Mouse (Mus musculus) forebrain, embryonic 16.5 days (tissue): Measurements from ENCODE around the gene Hist1h1t. TPM values are rescaled to one million over a fixed set of nuclear protein-coding genes. Genes with fewer than 3 reads are reported as not detected.
A peak's percentile ranks its signal among the peaks of the same experiment; 100 is the strongest.
"Not testable (repeated sequence)": the region's sequence is repeated elsewhere in the genome, so short reads cannot be mapped to it uniquely, and the experiment has no call there.

ENCODE experiments used
- ATAC-seq: fragments of 200-750 bp; cut with Nextera tagmentation; 2 replicates; pipeline ENCODE4 v1.8.0; 2017; ENCODE audit warnings: mild to moderate bottlenecking, moderate library complexity
- H3K27ac ChIP-seq: fragments of 300-500 bp; sonication (generic); 2 replicates; pipeline ENCODE4 v1.5.1; 2014; ENCODE audit warnings: low read length, control low read depth
- H3K27me3 ChIP-seq: fragments of 300-500 bp; sonication (generic); replicated peaks from 2 replicates; pipeline ENCODE4 v1.6.1; 2014; ENCODE audit warnings: low read length; ENCODE audit not compliant: control insufficient read depth, insufficient read depth
- H3K36me3 ChIP-seq: fragments of 300-500 bp; sonication (generic); 2 replicates; pipeline ENCODE4 v1.6.1; 2014; ENCODE audit not compliant: control insufficient read depth, insufficient read depth
- H3K4me1 ChIP-seq: fragments of 300-500 bp; sonication (generic); replicated peaks from 2 replicates; pipeline ENCODE4 v1.6.1; 2014; ENCODE audit warnings: low read length; ENCODE audit not compliant: control insufficient read depth, insufficient read depth
- H3K4me2 ChIP-seq: fragments of 300-500 bp; sonication (generic); 2 replicates; pipeline ENCODE4 v1.6.1; 2014; ENCODE audit warnings: mild to moderate bottlenecking, low read length, control low read depth
- H3K4me3 ChIP-seq: fragments of 300-500 bp; sonication (generic); replicated peaks from 2 replicates; pipeline ENCODE4 v1.5.1; 2014; ENCODE audit warnings: mild to moderate bottlenecking, low read length, control low read depth
- H3K9ac ChIP-seq: fragments of 300-500 bp; sonication (generic); replicated peaks from 2 replicates; pipeline ENCODE4 v1.6.1; 2014; ENCODE audit warnings: low read depth, low read length, control low read depth
- H3K9me3 ChIP-seq: fragments of 300-500 bp; sonication (generic); 2 replicates; pipeline ENCODE4 v1.6.1; 2016; ENCODE audit warnings: low read length; ENCODE audit not compliant: control insufficient read depth
- WGBS: fragments of 180-500 bp; shearing (Covaris S2); extraction: QIAGEN DNeasy Blood & Tissue Kit; methylation state at CpG from one replicate; pipeline ENCODE4 v1.1.7; 2014; 5-methylcytosine and 5-hydroxymethylcytosine counted together
- polyA plus RNA-seq: library from polyadenylated mRNA; unstranded; fragments of >200 nt; fragmentation: Nextera tagmentation; extraction: Ambion mirVana; gene quantifications from 2 replicates; pipeline ENCODE4 v1.2.1, GENCODE M21; 2015

Hist1h1t gene
- not detected in 2 replicates for polyA plus RNA-seq

GRCm38 (mm10) chr13:23695514-23695913 is at the start of gene Hist1h1t:
Hist1h1t (plus strand) TSS chr13:23695814.
- Histone ChIP-seq H3K9me3 (no peaks in the 10 kb centered on the region), H3K27me3 (no peaks in the 10 kb centered on the region), H3K9ac (no peak within 1 kb of the TSS), H3K4me3 (no peak within 1 kb of the TSS), H3K27ac (no peak within 1 kb of the TSS), H3K4me2 (no peak within 1 kb of the TSS), H3K36me3 (no peaks in the 10 kb centered on the region), H3K4me1 (peaks cover 4% of the 10 kb centered on the region)
- WGBS, result 55% methylated on average over 13 of the region's 13 CpGs
- no peak for ATAC-seq

GRCm38 (mm10) chr13:23659636-23660366 is 35.8 kb upstream of the Hist1h1t start:
- Histone ChIP-seq H3K4me2 (no peak overlapping the region), H3K36me3 (no peaks in the 10 kb centered on the region), H3K4me3 (no peak overlapping the region), H3K27me3 (no peaks in the 10 kb centered on the region), H3K9me3 (no peaks in the 10 kb centered on the region), H3K27ac (no peak overlapping the region), H3K4me1 (no peaks in the 10 kb centered on the region), H3K9ac (no peak overlapping the region)
- WGBS, result 58% methylated on average over 6 of the region's 6 CpGs
- no peak for ATAC-seq

GRCm38 (mm10) chr13:23662536-23662935 is 33.1 kb upstream of the Hist1h1t start:
- 74% methylated on average over 3 of the region's 3 CpGs for WGBS
- Histone ChIP-seq H3K9ac (no peak overlapping the region), H3K4me2 (no peak overlapping the region), H3K27ac (no peak overlapping the region), H3K4me1 (no peaks in the 10 kb centered on the region), H3K4me3 (no peak overlapping the region), H3K27me3 (no peaks in the 10 kb centered on the region), H3K9me3 (no peaks in the 10 kb centered on the region), H3K36me3 (no peaks in the 10 kb centered on the region)
- ATAC-seq, result no peak

- H3K9me3 ChIP-seq, result no peaks in the 10 kb centered on the region
- WGBS, result 89% methylated on average over 6 of the region's 6 CpGs
- no peak overlapping the region for H3K4me2 ChIP-seq
- H3K27ac ChIP-seq, result no peak overlapping the region
- ATAC-seq, result no peak
- H3K36me3 ChIP-seq, result no peaks in the 10 kb centered on the region
- no peak overlapping the region for H3K9ac ChIP-seq
- H3K4me3 ChIP-seq, result no peak overlapping the region
- H3K4me1 ChIP-seq, result peaks cover 19% of the 10 kb centered on the region
- H3K27me3 ChIP-seq, result no peaks in the 10 kb centered on the region
These were observed 13.5 kb upstream of the Hist1h1t start for GRCm38 (mm10) chr13:23681990-23682582.

- ATAC-seq, result no peak
These were observed 13.0 kb upstream of the Hist1h1t start for GRCm38 (mm10) chr13:23682623-23682946.

GRCm38 (mm10) chr13:23682947-23683754 is 12.5 kb upstream of the Hist1h1t start:
- H3K9ac ChIP-seq, result peak overlapping the region; percentile 57
- H3K27me3 ChIP-seq, H3K36me3 ChIP-seq, H3K9me3 ChIP-seq: not testable (repeated sequence)
- peaks cover 19% of the 10 kb centered on the region for H3K4me1 ChIP-seq
- H3K4me3 ChIP-seq, result peak overlapping the region; percentile 46
- H3K27ac ChIP-seq, result peak overlapping the region; percentile 88
- WGBS, result 14% methylated on average over 10 of the region's 30 CpGs
- peak overlapping the region; percentile 63 for H3K4me2 ChIP-seq
- ATAC-seq, result peak; percentile 26

More at GRCm38 (mm10) chr13:23682623-23682946, 13.0 kb upstream of the Hist1h1t start:
- peak overlapping the region; percentile 46 for H3K4me3 ChIP-seq
- peak overlapping the region; percentile 57; the same call in 1 of the 2 replicates for H3K9ac ChIP-seq
- H3K9me3 ChIP-seq, result no peaks in the 10 kb centered on the region
- H3K36me3 ChIP-seq, result no peaks in the 10 kb centered on the region
- WGBS, result 65% methylated on average over 1 of the region's 1 CpGs
- peak overlapping the region; percentile 63 for H3K4me2 ChIP-seq
- no peaks in the 10 kb centered on the region for H3K27me3 ChIP-seq
- H3K27ac ChIP-seq, result peak overlapping the region; percentile 60
- peaks cover 19% of the 10 kb centered on the region for H3K4me1 ChIP-seq

- Histone ChIP-seq H3K9me3 (no peaks in the 10 kb centered on the region), H3K4me2 (peak within 1 kb of the TSS; percentile 88), H3K36me3 (no peaks in the 10 kb centered on the region), H3K27me3 (no peaks in the 10 kb centered on the region), H3K27ac (peak within 1 kb of the TSS; percentile 97), H3K4me3 (peak within 1 kb of the TSS; percentile 60), H3K9ac (peak within 1 kb of the TSS; percentile 70), H3K4me1 (peaks cover 19% of the 10 kb centered on the region)
- ATAC-seq, result peak; percentile 99
- 0% methylated on average over 26 of the region's 32 CpGs for WGBS
These were observed 11.8 kb upstream of the Hist1h1t start, which contains the start of the genes Hist1h2ac and Hist1h2bc for GRCm38 (mm10) chr13:23683755-23684281. Hist1h2ac (minus strand) TSS chr13:23683948. Hist1h2bc (plus strand) TSS chr13:23684199.

- Histone ChIP-seq H3K9ac (peak overlapping the region; percentile 70), H3K27ac (peak overlapping the region; percentile 97), H3K4me1 (peaks cover 19% of the 10 kb centered on the region), H3K4me3 (peak overlapping the region; percentile 60), H3K4me2 (peak overlapping the region; percentile 88)
- H3K36me3 ChIP-seq, H3K27me3 ChIP-seq, H3K9me3 ChIP-seq: not testable (repeated sequence)
- ATAC-seq, result peak; percentile 17
- WGBS, result 0% methylated on average over 13 of the region's 37 CpGs
These were observed 11.2 kb upstream of the Hist1h1t start for GRCm38 (mm10) chr13:23684295-23684945.
